Mouse (Mus musculus): ENCODE measurements at regions not wholly inside any gene's neighbourhood (a gene's known extent, or its start where the extent isn't known, plus 50 kb on each side); places are given as distances from the start of the nearest gene placed in this dataset.

DNA sequence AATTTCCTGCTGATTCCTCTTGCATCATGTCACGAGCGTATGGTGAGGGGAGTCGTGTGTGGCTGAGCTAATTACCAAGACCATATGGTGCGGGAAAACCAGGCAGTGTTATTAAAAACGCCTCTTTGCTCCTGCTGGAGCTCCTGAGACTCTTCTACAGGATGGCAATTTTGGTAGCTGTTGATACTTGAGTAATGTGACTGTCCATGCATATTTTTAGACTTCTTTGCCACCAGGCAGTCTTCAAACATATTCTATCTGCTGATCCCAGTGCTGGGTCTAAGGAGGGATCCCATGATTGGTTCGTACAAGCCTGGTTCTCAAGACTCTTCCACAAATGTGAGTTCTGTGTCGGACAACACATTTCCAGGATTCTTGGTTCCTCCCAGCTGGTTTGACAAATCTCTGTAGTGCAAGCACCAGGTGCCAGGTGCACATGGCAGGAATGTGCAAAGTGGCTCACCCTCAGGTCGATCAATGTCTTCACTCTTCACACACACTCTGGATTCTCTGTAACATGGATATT, 52.3 kb upstream of the Gm11983 start:
- H3K4me1 ChIP-seq (ENCODE audit: control insufficient read depth, insufficient read depth, low read length) = peaks cover 45% of the 10 kb centered on the region
- H3K4me3 ChIP-seq (replicated peaks; ENCODE audit: insufficient read depth, low read depth, low read length) = no peak overlapping the region
- 9% methylated on average over 8 of the region's 8 CpGs for WGBS
- TF ChIP-seq CTCF (IDR thresholded peaks at IDR 0.05; ENCODE audit: borderline replicate concordance, insufficient read depth, low read depth, low read length) = no peak
- no peak for TF ChIP-seq POLR2A (IDR thresholded peaks at IDR 0.05; ENCODE audit: borderline replicate concordance, insufficient read depth, low read length)
- peak; percentile 78 to 94 for DNase-seq
- H3K27ac ChIP-seq (ENCODE audit: insufficient read depth, low read length) = peak overlapping the region; percentile 95
- no peaks in the 10 kb centered on the region for H3K27me3 ChIP-seq (ENCODE audit: control insufficient read depth, insufficient read depth, low read length)

DNA sequence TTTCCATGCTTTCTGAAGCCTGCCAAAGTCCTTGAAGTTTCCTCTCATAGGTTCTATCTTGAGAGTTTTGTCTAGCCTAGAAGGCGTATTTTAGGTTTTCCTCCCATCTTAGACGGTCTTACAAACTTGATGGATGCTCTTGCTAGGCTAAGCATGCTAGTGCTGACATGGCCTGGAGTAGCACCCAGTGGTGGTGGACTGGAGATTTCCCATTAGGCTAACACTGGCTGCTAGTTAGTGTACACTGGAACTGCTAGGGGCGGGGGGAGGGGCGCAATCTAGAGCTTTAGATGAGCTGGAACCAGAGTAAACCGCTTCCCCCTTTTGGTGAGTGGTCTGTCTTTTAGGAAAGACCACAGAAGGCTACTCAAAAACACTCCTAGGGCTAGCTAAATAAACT, 51.7 kb upstream of the Gm11983 start:
- H3K4me1 ChIP-seq (ENCODE audit: control insufficient read depth, insufficient read depth, low read length) = peaks cover 43% of the 10 kb centered on the region
- peak overlapping the region; percentile 95 for H3K27ac ChIP-seq (ENCODE audit: insufficient read depth, low read length)
- no peak overlapping the region for H3K4me3 ChIP-seq (replicated peaks; ENCODE audit: insufficient read depth, low read depth, low read length)
- peak; percentile 42 to 48 for DNase-seq
- H3K27me3 ChIP-seq (ENCODE audit: control insufficient read depth, insufficient read depth, low read length) = no peaks in the 10 kb centered on the region
- no peak for TF ChIP-seq POLR2A (IDR thresholded peaks at IDR 0.05; ENCODE audit: borderline replicate concordance, insufficient read depth, low read length)
- TF ChIP-seq CTCF (IDR thresholded peaks at IDR 0.05; ENCODE audit: borderline replicate concordance, insufficient read depth, low read depth, low read length) = no peak
- WGBS = 40% methylated on average over 5 of the region's 5 CpGs
